Mouse (Mus musculus) v-Abl transformed pro-B cells (cell line): ENCODE data around the gene Cd9.

Experiments used
- in situ Hi-C, 2 experiments: fragments of 400-800 bp; cut with MboI; formaldehyde crosslinking; loops; one replicate each; pipeline ENCODE4 v1.15.1; 2025; ENCODE audit not compliant: unreplicated experiment in 2 of 2

Cd9 gene

GRCm38 (mm10) chr6:125411661-125412060 is 82.9 kb downstream of the Cd9 start:
- in situ Hi-C loops: no loop called here

- in situ Hi-C loops: no loop called here
Observed at GRCm38 (mm10) chr6:125410995-125411547, 83.5 kb downstream of the Cd9 start.

- in situ Hi-C loops: no loop called here
Observed at GRCm38 (mm10) chr6:125410551-125410950, 84.0 kb downstream of the Cd9 start.
